Mouse (Mus musculus): ENCODE measurements around the gene Tssk3.

DNA sequence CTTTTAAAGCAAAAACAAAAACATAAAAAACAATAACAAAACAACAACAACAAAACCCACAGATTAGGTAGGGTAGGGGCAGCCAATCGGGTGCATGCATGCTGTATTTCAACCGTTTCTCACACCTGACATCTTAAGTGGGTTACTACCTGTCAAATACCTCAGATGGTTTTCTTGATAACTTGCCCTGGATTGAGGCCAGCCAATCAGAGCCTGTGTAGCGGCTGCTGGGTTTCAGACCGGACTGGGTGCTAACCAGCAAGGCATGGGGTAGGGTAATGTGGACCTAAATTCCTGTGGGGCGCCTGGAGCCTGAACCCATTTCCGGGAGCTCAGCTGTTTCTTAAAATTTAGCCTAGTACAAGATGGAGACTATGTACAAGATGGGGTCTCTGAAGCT lies 49.7 kb downstream of the Tssk3 start:
- TF ChIP-seq CTCF (IDR thresholded peaks at IDR 0.05; ENCODE audit: borderline replicate concordance, control insufficient read depth, extremely low read depth, insufficient read depth, low read length, poor library complexity) (no peak), POLR2A (IDR thresholded peaks at IDR 0.05; ENCODE audit: control insufficient read depth, extremely low read depth, insufficient read depth, low read length, poor library complexity) (no peak)
